Mouse (Mus musculus): ENCODE data around the gene Ap1s1. TPM values are rescaled to one million over a fixed set of nuclear protein-coding genes. Genes with fewer than 3 reads are reported as not detected.

The Ap1s1 gene
- polyA plus RNA-seq, 1 experiment = 168 TPM

DNA sequence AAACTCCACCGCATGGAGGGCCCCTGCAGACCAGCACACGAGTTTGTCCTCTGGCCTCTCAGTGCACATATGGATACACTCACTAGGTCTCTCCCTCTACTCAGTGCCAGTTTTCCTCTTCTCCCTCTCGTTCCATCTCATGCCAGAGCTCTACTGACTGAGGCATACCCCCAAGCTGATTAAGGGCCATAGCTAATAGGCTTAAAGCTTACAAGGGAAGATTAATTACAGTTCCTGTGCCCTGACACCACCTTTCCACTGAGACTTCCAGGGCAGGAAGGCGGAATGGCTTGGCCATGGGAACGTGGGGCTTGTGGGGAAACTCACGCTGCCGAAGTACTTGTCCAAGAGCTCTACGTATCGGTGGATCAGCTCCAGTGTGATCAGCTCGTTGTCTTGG lies 4.5 kb downstream of the Ap1s1 start:
- Histone ChIP-seq H3K4me3 (replicated peaks; ENCODE audit: insufficient read depth, low read depth, low read length) (no peak overlapping the region), H3K4me1 (ENCODE audit: control insufficient read depth, insufficient read depth, low read length) (no peaks in the 10 kb centered on the region), H3K27me3 (ENCODE audit: control insufficient read depth, insufficient read depth, low read length) (no peaks in the 10 kb centered on the region), H3K27ac (ENCODE audit: insufficient read depth, low read length) (no peak overlapping the region)
- no peak for DNase-seq
- TF ChIP-seq POLR2A (IDR thresholded peaks at IDR 0.05; ENCODE audit: borderline replicate concordance, insufficient read depth, low read length) (no peak), CTCF (IDR thresholded peaks at IDR 0.05; ENCODE audit: borderline replicate concordance, insufficient read depth, low read depth, low read length) (no peak)
- WGBS = 88% methylated on average over 10 of the region's 10 CpGs

DNA sequence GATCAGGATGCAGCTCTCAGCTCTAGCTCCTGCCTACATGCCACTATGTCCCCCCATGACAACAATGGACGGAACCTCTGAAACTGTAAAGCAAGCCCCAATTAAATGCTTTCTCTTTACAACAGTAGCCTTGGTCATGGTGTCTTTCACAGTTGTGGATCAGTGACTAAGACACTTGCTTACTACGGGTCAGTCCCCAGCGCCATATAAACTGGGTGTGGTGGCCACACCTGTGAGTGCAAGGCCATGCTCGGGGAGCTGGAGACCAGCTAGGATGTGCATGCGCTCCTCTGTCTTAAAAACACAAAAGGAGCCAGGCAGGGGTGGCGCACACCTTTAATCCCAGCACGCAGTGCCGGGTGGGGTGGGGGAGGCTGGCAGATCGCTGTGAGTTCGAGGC lies 6.5 kb downstream of the Ap1s1 start:
- TF ChIP-seq CTCF (IDR thresholded peaks at IDR 0.05; ENCODE audit: borderline replicate concordance, insufficient read depth, low read depth, low read length) (no peak), POLR2A (IDR thresholded peaks at IDR 0.05; ENCODE audit: borderline replicate concordance, insufficient read depth, low read length) (no peak)
- DNase-seq = no peak
- 93% methylated on average over 10 of the region's 10 CpGs for WGBS
- Histone ChIP-seq H3K4me1 (ENCODE audit: control insufficient read depth, insufficient read depth, low read length) (no peaks in the 10 kb centered on the region), H3K4me3 (replicated peaks; ENCODE audit: insufficient read depth, low read depth, low read length) (no peak overlapping the region), H3K27me3 (ENCODE audit: control insufficient read depth, insufficient read depth, low read length) (no peaks in the 10 kb centered on the region), H3K27ac (ENCODE audit: insufficient read depth, low read length) (no peak overlapping the region)

- Histone ChIP-seq H3K4me3 (replicated peaks; ENCODE audit: insufficient read depth, low read depth, low read length) (no peak overlapping the region), H3K4me1 (ENCODE audit: control insufficient read depth, insufficient read depth, low read length) (no peaks in the 10 kb centered on the region), H3K27me3 (ENCODE audit: control insufficient read depth, insufficient read depth, low read length) (no peaks in the 10 kb centered on the region), H3K27ac (ENCODE audit: insufficient read depth, low read length) (no peak overlapping the region)
- no peak for TF ChIP-seq CTCF (IDR thresholded peaks at IDR 0.05; ENCODE audit: borderline replicate concordance, insufficient read depth, low read depth, low read length)
- no peak for TF ChIP-seq POLR2A (IDR thresholded peaks at IDR 0.05; ENCODE audit: borderline replicate concordance, insufficient read depth, low read length)
- no peak for DNase-seq
- 83% methylated on average over 13 of the region's 13 CpGs for WGBS
Measured at GRCm38 (mm10) chr5:137036211-137036610, 9.7 kb downstream of the Ap1s1 start.

GRCm38 (mm10) chr5:137032641-137033074 lies 13.3 kb downstream of the Ap1s1 start:
- 1% methylated on average over 47 of the region's 49 CpGs for WGBS
- H3K27ac ChIP-seq (ENCODE audit: insufficient read depth, low read length) = no peak overlapping the region
- TF ChIP-seq POLR2A (IDR thresholded peaks at IDR 0.05; ENCODE audit: borderline replicate concordance, insufficient read depth, low read length) (no peak), CTCF (IDR thresholded peaks at IDR 0.05; ENCODE audit: borderline replicate concordance, insufficient read depth, low read depth, low read length) (no peak)
- H3K4me3 ChIP-seq (replicated peaks; ENCODE audit: insufficient read depth, low read depth, low read length) = peak overlapping the region; percentile 54
- DNase-seq = peak; percentile 79 to 82
- no peaks in the 10 kb centered on the region for H3K4me1 ChIP-seq (ENCODE audit: control insufficient read depth, insufficient read depth, low read length)
- H3K27me3 ChIP-seq (ENCODE audit: control insufficient read depth, insufficient read depth, low read length) = no peaks in the 10 kb centered on the region

DNA sequence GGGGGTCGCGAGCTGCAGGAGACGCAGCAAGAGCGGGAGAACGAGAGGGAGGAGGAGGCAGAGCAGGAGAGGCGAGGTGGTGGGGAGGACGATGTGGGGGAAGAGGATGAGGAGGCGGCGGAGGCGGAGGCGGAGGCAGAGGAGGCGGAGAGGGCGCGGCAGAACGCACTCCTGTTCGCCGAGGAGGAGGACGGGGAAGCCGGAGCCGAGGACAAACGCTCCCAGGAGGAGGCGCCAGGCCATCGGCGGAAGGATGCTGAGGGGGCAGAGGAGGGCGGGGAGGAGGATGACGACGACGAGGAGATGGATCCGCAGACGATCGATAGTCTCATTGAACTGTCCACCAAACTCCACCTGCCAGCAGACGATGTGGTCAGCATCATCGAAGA lies 13.9 kb downstream of the Ap1s1 start:
- Histone ChIP-seq H3K27ac (ENCODE audit: insufficient read depth, low read length) (no peak overlapping the region), H3K4me3 (replicated peaks; ENCODE audit: insufficient read depth, low read depth, low read length) (peak overlapping the region; percentile 54), H3K4me1 (ENCODE audit: control insufficient read depth, insufficient read depth, low read length) (no peaks in the 10 kb centered on the region), H3K27me3 (ENCODE audit: control insufficient read depth, insufficient read depth, low read length) (no peaks in the 10 kb centered on the region)
- TF ChIP-seq POLR2A (IDR thresholded peaks at IDR 0.05; ENCODE audit: borderline replicate concordance, insufficient read depth, low read length) = no peak
- TF ChIP-seq CTCF (IDR thresholded peaks at IDR 0.05; ENCODE audit: borderline replicate concordance, insufficient read depth, low read depth, low read length) = no peak
- DNase-seq = peak; percentile 54 to 61
- WGBS = under 1% methylated on average over 33 of the region's 33 CpGs

- H3K27ac ChIP-seq (ENCODE audit: insufficient read depth, low read length) = no peak overlapping the region
- under 1% methylated on average over 78 of the region's 78 CpGs for WGBS
- TF ChIP-seq CTCF (IDR thresholded peaks at IDR 0.05; ENCODE audit: borderline replicate concordance, insufficient read depth, low read depth, low read length) (no peak), POLR2A (IDR thresholded peaks at IDR 0.05; ENCODE audit: borderline replicate concordance, insufficient read depth, low read length) (no peak)
- peak; percentile 39 to 48 for DNase-seq
- no peaks in the 10 kb centered on the region for H3K4me1 ChIP-seq (ENCODE audit: control insufficient read depth, insufficient read depth, low read length)
- H3K27me3 ChIP-seq (ENCODE audit: control insufficient read depth, insufficient read depth, low read length) = no peaks in the 10 kb centered on the region
- peak overlapping the region; percentile 54 for H3K4me3 ChIP-seq (replicated peaks; ENCODE audit: insufficient read depth, low read depth, low read length)
Measured at GRCm38 (mm10) chr5:137031076-137032032, 14.6 kb downstream of the Ap1s1 start.

DNA sequence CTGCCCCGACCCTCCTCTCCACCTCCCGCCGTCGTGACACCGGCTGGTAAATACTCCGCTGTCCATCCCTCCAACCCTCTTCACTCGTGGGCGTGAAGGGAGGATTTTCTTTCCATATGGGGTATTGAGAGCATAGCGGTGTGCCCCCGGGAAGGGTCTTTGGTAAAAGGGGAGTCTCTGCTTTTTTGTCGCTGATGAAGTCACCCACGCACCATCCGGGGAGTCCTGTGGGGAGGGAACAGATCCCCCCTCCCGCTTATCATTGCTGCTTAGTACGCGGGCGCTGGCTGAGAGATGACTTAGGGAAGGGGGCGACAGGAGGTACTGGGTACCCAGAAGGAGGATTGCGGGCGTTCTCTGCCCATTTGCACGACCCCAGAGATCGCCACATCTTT lies 15.5 kb downstream of the Ap1s1 start:
- DNase-seq = no peak
- Histone ChIP-seq H3K4me3 (replicated peaks; ENCODE audit: insufficient read depth, low read depth, low read length) (peak overlapping the region; percentile 54), H3K4me1 (ENCODE audit: control insufficient read depth, insufficient read depth, low read length) (no peaks in the 10 kb centered on the region), H3K27ac (ENCODE audit: insufficient read depth, low read length) (no peak overlapping the region), H3K27me3 (ENCODE audit: control insufficient read depth, insufficient read depth, low read length) (no peaks in the 10 kb centered on the region)
- no peak for TF ChIP-seq CTCF (IDR thresholded peaks at IDR 0.05; ENCODE audit: borderline replicate concordance, insufficient read depth, low read depth, low read length)
- no peak for TF ChIP-seq POLR2A (IDR thresholded peaks at IDR 0.05; ENCODE audit: borderline replicate concordance, insufficient read depth, low read length)
- 5% methylated on average over 22 of the region's 22 CpGs for WGBS
